Mouse (Mus musculus): ENCODE results near the gene Fam241b.

Gene Fam241b

GRCm38 (mm10) chr10:62179944-62180343, 36.2 kb upstream of the Fam241b start:
- Histone ChIP-seq H3K4me1 (replicated peaks; ENCODE audit: low read depth, low read length) (peaks cover 14% of the 10 kb centered on the region), H3K9me3 (ENCODE audit: low read length) (peaks cover 10% of the 10 kb centered on the region), H3K36me3 (ENCODE audit: insufficient read depth, low read length) (no peaks in the 10 kb centered on the region), H3K27me3 (ENCODE audit: insufficient read depth, low read length) (peaks cover 2% of the 10 kb centered on the region), H3K4me3 (replicated peaks; ENCODE audit: low read length) (no peak overlapping the region)
- TF ChIP-seq POU5F1 (IDR thresholded peaks at IDR 0.05; ENCODE audit: borderline replicate concordance, low read length) (no peak), NANOG (IDR thresholded peaks at IDR 0.05; ENCODE audit: borderline replicate concordance, low read length) (no peak), CTCF (conservative IDR thresholded peaks at IDR 0.05; ENCODE audit: low read length) (no peak)

GRCm38 (mm10) chr10:62174533-62175313, 31.0 kb upstream of the Fam241b start:
- H3K36me3 ChIP-seq (ENCODE audit: insufficient read depth, low read length): no peaks in the 10 kb centered on the region
- TF ChIP-seq CTCF (conservative IDR thresholded peaks at IDR 0.05; ENCODE audit: low read length): no peak
- TF ChIP-seq NANOG (IDR thresholded peaks at IDR 0.05; ENCODE audit: borderline replicate concordance, low read length): no peak
- TF ChIP-seq POU5F1 (IDR thresholded peaks at IDR 0.05; ENCODE audit: borderline replicate concordance, low read length): no peak
- peaks cover 17% of the 10 kb centered on the region for H3K4me1 ChIP-seq (replicated peaks; ENCODE audit: low read depth, low read length)
- H3K4me3 ChIP-seq (replicated peaks; ENCODE audit: low read length): no peak overlapping the region
- H3K27me3 ChIP-seq (ENCODE audit: insufficient read depth, low read length): peaks cover 17% of the 10 kb centered on the region
- peaks cover 10% of the 10 kb centered on the region for H3K9me3 ChIP-seq (ENCODE audit: low read length)

GRCm38 (mm10) chr10:62173941-62174448, 30.3 kb upstream of the Fam241b start:
- TF ChIP-seq NANOG (IDR thresholded peaks at IDR 0.05; ENCODE audit: borderline replicate concordance, low read length) (no peak), CTCF (conservative IDR thresholded peaks at IDR 0.05; ENCODE audit: low read length) (no peak)
- H3K27me3 ChIP-seq (ENCODE audit: insufficient read depth, low read length): peaks cover 17% of the 10 kb centered on the region
- H3K4me3 ChIP-seq (replicated peaks; ENCODE audit: low read length): no peak overlapping the region

GRCm38 (mm10) chr10:62172841-62173553, 29.3 kb upstream of the Fam241b start:
- H3K36me3 ChIP-seq (ENCODE audit: insufficient read depth, low read length): no peaks in the 10 kb centered on the region
- H3K4me1 ChIP-seq (replicated peaks; ENCODE audit: low read depth, low read length): peaks cover 17% of the 10 kb centered on the region
- peak overlapping the region; percentile 26; the same call in 1 of the 2 replicates for H3K4me3 ChIP-seq (replicated peaks; ENCODE audit: low read length)
- TF ChIP-seq NANOG (IDR thresholded peaks at IDR 0.05; ENCODE audit: borderline replicate concordance, low read length) (no peak), POU5F1 (IDR thresholded peaks at IDR 0.05; ENCODE audit: borderline replicate concordance, low read length) (no peak), CTCF (conservative IDR thresholded peaks at IDR 0.05; ENCODE audit: low read length) (no peak)
- H3K27me3 ChIP-seq (ENCODE audit: insufficient read depth, low read length): peaks cover 17% of the 10 kb centered on the region
- peaks cover 6% of the 10 kb centered on the region for H3K9me3 ChIP-seq (ENCODE audit: low read length)

More at GRCm38 (mm10) chr10:62173941-62174448, 30.3 kb upstream of the Fam241b start:
- Histone ChIP-seq H3K4me1 (replicated peaks; ENCODE audit: low read depth, low read length) (peaks cover 17% of the 10 kb centered on the region), H3K36me3 (ENCODE audit: insufficient read depth, low read length) (no peaks in the 10 kb centered on the region), H3K9me3 (ENCODE audit: low read length) (peaks cover 10% of the 10 kb centered on the region)

- H3K36me3 ChIP-seq (ENCODE audit: insufficient read depth, low read length): no peaks in the 10 kb centered on the region
- H3K4me1 ChIP-seq (replicated peaks; ENCODE audit: low read depth, low read length): peaks cover 15% of the 10 kb centered on the region
Observed at GRCm38 (mm10) chr10:62162410-62162809, 18.7 kb upstream of the Fam241b start.

GRCm38 (mm10) chr10:62149929-62150328, 6.2 kb upstream of the Fam241b start:
- peaks cover 34% of the 10 kb centered on the region for H3K27me3 ChIP-seq (ENCODE audit: insufficient read depth, low read length)
- no peaks in the 10 kb centered on the region for H3K36me3 ChIP-seq (ENCODE audit: insufficient read depth, low read length)
- TF ChIP-seq CTCF (conservative IDR thresholded peaks at IDR 0.05; ENCODE audit: low read length) (no peak), POU5F1 (IDR thresholded peaks at IDR 0.05; ENCODE audit: borderline replicate concordance, low read length) (no peak), NANOG (IDR thresholded peaks at IDR 0.05; ENCODE audit: borderline replicate concordance, low read length) (no peak)
- peaks cover 38% of the 10 kb centered on the region for H3K4me1 ChIP-seq (replicated peaks; ENCODE audit: low read depth, low read length)
- H3K9me3 ChIP-seq (ENCODE audit: low read length): no peaks in the 10 kb centered on the region
- no peak overlapping the region for H3K4me3 ChIP-seq (replicated peaks; ENCODE audit: low read length)

More at GRCm38 (mm10) chr10:62162410-62162809, 18.7 kb upstream of the Fam241b start:
- H3K4me3 ChIP-seq (replicated peaks; ENCODE audit: low read length): no peak overlapping the region
- H3K9me3 ChIP-seq (ENCODE audit: low read length): peaks cover 4% of the 10 kb centered on the region; the same call in 1 of the 2 replicates
- H3K27me3 ChIP-seq (ENCODE audit: insufficient read depth, low read length): peaks cover 14% of the 10 kb centered on the region
- TF ChIP-seq NANOG (IDR thresholded peaks at IDR 0.05; ENCODE audit: borderline replicate concordance, low read length) (no peak), CTCF (conservative IDR thresholded peaks at IDR 0.05; ENCODE audit: low read length) (no peak), POU5F1 (IDR thresholded peaks at IDR 0.05; ENCODE audit: borderline replicate concordance, low read length) (no peak)

- Histone ChIP-seq H3K4me3 (replicated peaks; ENCODE audit: low read length) (no peak overlapping the region), H3K4me1 (replicated peaks; ENCODE audit: low read depth, low read length) (peaks cover 51% of the 10 kb centered on the region)
Observed at GRCm38 (mm10) chr10:62147466-62148248, 3.9 kb upstream of the Fam241b start.

More at GRCm38 (mm10) chr10:62147466-62148248, 3.9 kb upstream of the Fam241b start:
- peaks cover 41% of the 10 kb centered on the region for H3K27me3 ChIP-seq (ENCODE audit: insufficient read depth, low read length)
- TF ChIP-seq POU5F1 (IDR thresholded peaks at IDR 0.05; ENCODE audit: borderline replicate concordance, low read length) (no peak), NANOG (IDR thresholded peaks at IDR 0.05; ENCODE audit: borderline replicate concordance, low read length) (no peak), CTCF (conservative IDR thresholded peaks at IDR 0.05; ENCODE audit: low read length) (no peak)
- no peaks in the 10 kb centered on the region for H3K36me3 ChIP-seq (ENCODE audit: insufficient read depth, low read length)
- H3K9me3 ChIP-seq (ENCODE audit: low read length): no peaks in the 10 kb centered on the region

Data from E14TG2a.4 (cell line).